Comparison of ENCODE assay signal across 11 mouse cellular contexts in genomic region chr9:71571150-71571633, GRCm38 (mm10). TPM values are rescaled to one million over a fixed set of nuclear protein-coding genes. Genes with fewer than 3 reads are reported as not detected.
DNase-seq lines count a peak whose midpoint lies in the region; ATAC-seq and TF ChIP-seq lines count a peak whose summit lies in the region.
"Had no signal": no experiment of that assay in that cellular context is flagged by ENCODE, and none has a peak within 500 bp of the region (broad histone marks: within the 10 kb centered on the region; RNA-seq: fewer than 3 reads in every experiment).

No protein-coding gene starts in this region.

- WGBS in intestine, embryonic 15.5 days = 23% methylated on average over 7 of the region's 7 CpGs
- 31% methylated on average over 7 of the region's 7 CpGs for WGBS in stomach, embryonic 16.5 days
- WGBS in forebrain, embryonic 14.5 days = 87% methylated on average over 7 of the region's 7 CpGs

- H3K27ac ChIP-seq in left cerebral cortex, adult 2 months = no peak overlapping the region
- 0 out of 2 replicates have a peak overlapping the region, but pooled peaks have one; percentile 32 for H3K27ac ChIP-seq in intestine, embryonic 15.5 days
- peak overlapping the region; percentile 22 for H3K27ac ChIP-seq in stomach, embryonic 16.5 days (ENCODE audit: low read length)
- no peak overlapping the region for H3K27ac ChIP-seq in forebrain, embryonic 14.5 days (ENCODE audit: low read depth, low read length)
- H3K27ac ChIP-seq: heart, embryonic 13.5 days had no signal

- no peaks in the 10 kb centered on the region for H3K27me3 ChIP-seq in intestine, embryonic 15.5 days (replicated peaks)
- H3K27me3 ChIP-seq in stomach, embryonic 16.5 days (ENCODE audit: control insufficient read depth, insufficient read depth, low read length) = no peaks in the 10 kb centered on the region
- no peaks in the 10 kb centered on the region for H3K27me3 ChIP-seq in forebrain, embryonic 14.5 days (replicated peaks; ENCODE audit: control insufficient read depth, insufficient read depth, low read length)
- H3K27me3 ChIP-seq: heart, embryonic 13.5 days had no signal

- ATAC-seq in frontal cortex, adult (ENCODE audit: low TSS enrichment) = peak; percentile 95
- peak; percentile 88 for ATAC-seq in intestine, embryonic 15.5 days
- ATAC-seq in stomach, embryonic 16.5 days (ENCODE audit: insufficient read depth, low FRiP score) = peak; percentile 59; the same call in 1 of the 2 replicates
- no peak for ATAC-seq in forebrain, embryonic 14.5 days
- ATAC-seq: midbrain, embryonic 16.5 days had no signal

- H3K4me1 ChIP-seq in intestine, embryonic 15.5 days (replicated peaks) = peaks cover 3% of the 10 kb centered on the region; the same call in 1 of the 2 replicates
- H3K4me1 ChIP-seq in stomach, embryonic 16.5 days (ENCODE audit: control insufficient read depth, insufficient read depth, low read length) = peaks cover 3% of the 10 kb centered on the region
- no peaks in the 10 kb centered on the region for H3K4me1 ChIP-seq in forebrain, embryonic 14.5 days (ENCODE audit: control insufficient read depth, insufficient read depth, low read length)

- H3K9me3 ChIP-seq in intestine, embryonic 15.5 days = no peaks in the 10 kb centered on the region
- no peaks in the 10 kb centered on the region for H3K9me3 ChIP-seq in stomach, embryonic 16.5 days (replicated peaks; ENCODE audit: control insufficient read depth, low read length)
- no peaks in the 10 kb centered on the region for H3K9me3 ChIP-seq in forebrain, embryonic 14.5 days (replicated peaks; ENCODE audit: control insufficient read depth, low read length)
- H3K9me3 ChIP-seq: heart, embryonic 13.5 days had no signal

- DNase-seq in frontal cortex, postnatal 25 days (ENCODE audit: low spot score in 2 of 2) = no peak
- DNase-seq in left cerebral cortex, adult 2 months (ENCODE audit: extremely low spot score in 1 of 2, low spot score in 2 of 2) = peak; percentile 26 to 46
- DNase-seq in left cerebral cortex, postnatal 4 days = no peak
- no peak for DNase-seq in forebrain, embryonic 14.5 days (ENCODE audit: low spot score)
- no peak for DNase-seq in spleen, adult 12 weeks (ENCODE audit: low spot score)
- DNase-seq: cerebellum, adult 8-10 months had no signal

- no peaks in the 10 kb centered on the region for H3K36me3 ChIP-seq in intestine, embryonic 15.5 days
- no peaks in the 10 kb centered on the region for H3K36me3 ChIP-seq in stomach, embryonic 16.5 days (ENCODE audit: control insufficient read depth, insufficient read depth, low read length)
- no peaks in the 10 kb centered on the region for H3K36me3 ChIP-seq in forebrain, embryonic 14.5 days (ENCODE audit: control insufficient read depth, insufficient read depth, low read length)

- H3K9ac ChIP-seq in intestine, embryonic 15.5 days = no peak overlapping the region
- peak overlapping the region; percentile 47; the same call in 1 of the 2 replicates for H3K9ac ChIP-seq in stomach, embryonic 16.5 days (ENCODE audit: low read length)
- H3K9ac ChIP-seq in forebrain, embryonic 14.5 days (ENCODE audit: low read length) = no peak overlapping the region
- H3K9ac ChIP-seq: heart, embryonic 13.5 days had no signal

- intact Hi-C loops in left cerebral cortex, adult 2 months (cut with DNase I) = no loop called here
- intact Hi-C loops in left cerebral cortex, postnatal 4 days (cut with DNase I) = no loop called here

- no peak overlapping the region for H3K4me3 ChIP-seq in left cerebral cortex, adult 2 months
- H3K4me3 ChIP-seq in intestine, embryonic 15.5 days (replicated peaks) = no peak overlapping the region
- H3K4me3 ChIP-seq in stomach, embryonic 16.5 days (replicated peaks; ENCODE audit: low read length) = no peak overlapping the region
- H3K4me3 ChIP-seq in forebrain, embryonic 14.5 days (ENCODE audit: low read depth, low read length) = no peak overlapping the region
- H3K4me3 ChIP-seq: heart, embryonic 13.5 days had no signal

- no peak for TF ChIP-seq CTCF in left cerebral cortex, adult 2 months (IDR thresholded peaks at IDR 0.05)

- no peak overlapping the region for H3K4me2 ChIP-seq in intestine, embryonic 15.5 days (replicated peaks)
- no peak overlapping the region for H3K4me2 ChIP-seq in stomach, embryonic 16.5 days (ENCODE audit: low read depth, low read length)
- no peak overlapping the region for H3K4me2 ChIP-seq in forebrain, embryonic 14.5 days (ENCODE audit: low read length)
- H3K4me2 ChIP-seq: heart, embryonic 13.5 days had no signal

RNA-seq across cellular contexts. Expression of gene Myzap, which starts 21.0 kb away (rescaled TPM):
- total RNA-seq in left cerebral cortex, adult 2 months (2021) = 1 to 10 TPM; 1.8 to 1.9 TPM
- total RNA-seq in left cerebral cortex, postnatal 4 days (2021) = 1 to 10 TPM; 2.7 to 2.9 TPM
- 8.5 and 8.8 TPM in 2 replicates for polyA plus RNA-seq in intestine, embryonic 15.5 days (2015; fragmentation: Nextera tagmentation; extraction: Ambion mirVana)
- 16.4 and 19.6 TPM in 2 replicates for polyA plus RNA-seq in stomach, embryonic 16.5 days (2015; fragmentation: Nextera tagmentation; extraction: Ambion mirVana)
- polyA plus RNA-seq in forebrain, embryonic 14.5 days (2014; fragmentation: Nextera tagmentation; extraction: Ambion mirVana) = 2.6 and 3.4 TPM in 2 replicates

Comparison
In these comparisons a context has a peak if more than half of its experiments do, and no peak if none do; other contexts are left out.
1. DNase-seq: peak in left cerebral cortex, adult 2 months (2 of 2); none in frontal cortex, postnatal 25 days (0 of 2), left cerebral cortex, postnatal 4 days (single experiment), forebrain, embryonic 14.5 days (single experiment) and spleen, adult 12 weeks (single experiment).
2. H3K27ac ChIP-seq: peak in intestine, embryonic 15.5 days (single experiment) and stomach, embryonic 16.5 days (single experiment); none in left cerebral cortex, adult 2 months (single experiment) and forebrain, embryonic 14.5 days (single experiment).